Mouse (Mus musculus): Measurements from ENCODE around the gene Gucy1b1. TPM values are rescaled to one million over a fixed set of nuclear protein-coding genes. Genes with fewer than 3 reads are reported as not detected.

Gene Gucy1b1
- polyA plus RNA-seq, 1 experiment from 2014 or later, result 21.0 TPM

DNA sequence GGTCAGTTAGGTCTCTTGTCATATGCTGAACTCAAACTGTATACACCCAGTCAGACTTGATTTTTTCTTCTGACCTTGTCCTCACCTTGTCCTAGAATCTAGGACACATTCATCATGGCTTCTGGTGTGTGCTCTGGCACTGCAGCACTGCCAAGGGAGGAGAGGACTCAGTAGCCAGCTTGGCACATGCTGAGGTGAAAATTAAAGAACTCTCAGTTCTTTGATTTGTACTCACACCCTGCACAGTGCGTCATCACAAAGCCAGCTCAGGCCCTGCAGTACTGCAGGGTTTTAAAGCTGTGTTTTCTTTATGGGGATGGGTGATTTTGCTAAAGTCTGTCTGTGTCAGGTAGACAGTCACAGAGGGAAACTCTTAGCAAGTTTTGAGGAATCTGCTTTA is 47.2 kb downstream of the Gucy1b1 start:
- H3K4me1 ChIP-seq (replicated peaks), result no peaks in the 10 kb centered on the region
- H3K4me3 ChIP-seq, result no peak overlapping the region
- H3K36me3 ChIP-seq, result no peaks in the 10 kb centered on the region
- H3K27me3 ChIP-seq, result no peaks in the 10 kb centered on the region
- ATAC-seq (ENCODE audit: low read depth), result no peak
- H3K4me2 ChIP-seq, result no peak overlapping the region
- no peak overlapping the region for H3K9ac ChIP-seq
- H3K27ac ChIP-seq (replicated peaks), result no peak overlapping the region
- H3K9me3 ChIP-seq, result no peaks in the 10 kb centered on the region
- 89% methylated on average over 1 of the region's 1 CpGs for WGBS

DNA sequence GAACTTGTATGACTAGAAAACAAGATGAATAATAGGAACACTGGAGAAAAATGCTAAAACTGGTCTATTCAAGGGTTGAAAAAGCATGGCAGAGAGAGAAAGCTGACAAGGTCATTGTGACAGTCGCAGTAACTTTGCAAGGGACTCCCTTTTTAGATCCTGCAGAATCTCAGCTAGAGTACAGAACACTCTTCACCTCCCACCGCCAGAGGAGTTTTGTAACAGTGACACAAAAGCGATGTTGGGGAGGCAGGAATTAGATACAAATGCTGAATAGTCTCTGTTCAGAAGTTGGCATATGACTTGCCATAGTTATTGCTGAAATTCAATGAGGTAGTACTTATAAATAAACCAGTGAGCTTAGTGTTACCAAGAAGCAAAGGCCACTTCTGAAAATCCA is 51.4 kb downstream of the Gucy1b1 start:
- no peak for ATAC-seq (ENCODE audit: low read depth)
- no peak overlapping the region for H3K4me2 ChIP-seq
- 76% methylated on average over 3 of the region's 3 CpGs for WGBS
- no peaks in the 10 kb centered on the region for H3K36me3 ChIP-seq
- H3K4me1 ChIP-seq (replicated peaks), result no peaks in the 10 kb centered on the region
- no peak overlapping the region for H3K4me3 ChIP-seq
- no peak overlapping the region for H3K9ac ChIP-seq
- no peak overlapping the region for H3K27ac ChIP-seq (replicated peaks)
- no peaks in the 10 kb centered on the region for H3K27me3 ChIP-seq
- no peaks in the 10 kb centered on the region for H3K9me3 ChIP-seq

DNA sequence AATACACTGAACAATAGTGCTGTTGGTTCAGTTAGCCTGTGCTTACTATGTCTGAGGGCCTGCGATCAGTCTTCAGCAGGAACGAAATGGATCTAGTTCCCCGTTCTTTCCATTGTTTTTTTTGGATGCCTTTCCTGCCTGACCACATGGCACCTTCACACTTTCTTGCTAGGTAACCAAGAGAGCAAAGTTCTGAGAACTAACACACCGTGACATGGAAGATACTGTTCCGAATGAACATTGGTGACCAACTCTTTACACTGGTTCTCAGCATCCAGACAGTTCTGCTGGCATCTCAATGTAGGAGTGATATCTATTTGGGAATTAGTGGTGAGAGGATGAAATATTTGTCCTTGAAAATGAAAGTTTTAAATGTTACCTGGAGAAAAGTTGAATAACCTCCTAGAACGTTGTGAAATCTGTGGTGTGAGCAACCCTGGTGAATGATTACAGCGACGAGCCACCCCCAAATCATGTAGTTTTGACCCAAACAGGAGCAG is 52.0 kb downstream of the Gucy1b1 start:
- no peak overlapping the region for H3K9ac ChIP-seq
- H3K9me3 ChIP-seq, result no peaks in the 10 kb centered on the region
- no peaks in the 10 kb centered on the region for H3K4me1 ChIP-seq (replicated peaks)
- no peaks in the 10 kb centered on the region for H3K27me3 ChIP-seq
- H3K4me3 ChIP-seq, result no peak overlapping the region
- WGBS, result 91% methylated on average over 8 of the region's 8 CpGs
- ATAC-seq (ENCODE audit: low read depth), result no peak
- H3K27ac ChIP-seq (replicated peaks), result no peak overlapping the region
- no peaks in the 10 kb centered on the region for H3K36me3 ChIP-seq
- H3K4me2 ChIP-seq, result no peak overlapping the region

DNA sequence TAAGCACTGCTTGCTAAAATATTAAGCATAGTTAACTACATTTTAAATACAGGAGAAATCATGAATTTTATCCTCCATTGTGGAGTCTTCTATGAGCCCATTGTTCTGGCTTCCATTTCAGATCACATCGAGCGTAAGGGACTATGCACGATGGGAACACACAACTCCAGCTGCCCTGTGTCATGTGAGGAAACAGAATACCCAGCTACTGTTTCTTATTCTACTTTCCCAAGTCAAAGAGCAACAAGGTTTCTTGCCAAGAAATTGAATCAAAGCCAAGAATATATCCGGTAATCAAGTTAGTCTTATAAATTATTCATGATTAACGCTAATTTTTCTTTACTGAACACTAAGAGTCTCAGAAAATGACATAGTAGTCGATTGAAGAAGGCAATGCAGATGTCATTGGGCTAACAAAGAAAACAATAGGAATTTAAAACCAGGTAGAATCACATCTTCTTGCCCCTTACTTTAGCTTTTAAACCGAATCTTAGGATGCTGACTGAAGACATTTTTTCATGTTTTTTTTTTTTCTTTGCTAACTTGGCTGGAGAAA is 60.3 kb downstream of the Gucy1b1 start:
- Histone ChIP-seq H3K27ac (replicated peaks) (no peak overlapping the region), H3K27me3 (no peaks in the 10 kb centered on the region), H3K9ac (no peak overlapping the region), H3K9me3 (no peaks in the 10 kb centered on the region), H3K4me2 (no peak overlapping the region), H3K36me3 (no peaks in the 10 kb centered on the region), H3K4me1 (replicated peaks) (no peaks in the 10 kb centered on the region), H3K4me3 (no peak overlapping the region)
- WGBS, result 42% methylated on average over 7 of the region's 7 CpGs
- ATAC-seq (ENCODE audit: low read depth), result no peak

DNA sequence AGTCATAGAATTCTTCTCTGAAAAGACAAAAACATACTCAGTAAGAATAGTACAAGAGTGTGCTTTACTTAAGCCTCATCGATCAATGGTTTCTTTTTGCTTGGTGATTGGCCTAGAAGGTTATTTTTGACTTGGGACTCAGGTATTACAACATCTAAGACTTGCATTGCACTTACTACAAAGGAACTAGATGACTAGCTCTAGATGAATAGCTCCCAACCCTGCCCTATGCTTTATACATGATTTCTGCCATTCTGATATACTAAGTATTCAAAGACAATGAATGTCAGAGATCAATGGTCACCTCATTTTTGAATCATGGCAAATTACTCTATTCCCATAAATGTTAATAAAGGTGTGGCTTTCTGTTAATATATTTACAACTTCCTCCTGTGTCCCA is 67.5 kb downstream of the Gucy1b1 start:
- H3K9me3 ChIP-seq, result no peaks in the 10 kb centered on the region
- H3K36me3 ChIP-seq, result no peaks in the 10 kb centered on the region
- H3K27ac ChIP-seq (replicated peaks), result no peak overlapping the region
- 84% methylated on average over 1 of the region's 1 CpGs for WGBS
- H3K4me2 ChIP-seq, result no peak overlapping the region
- H3K9ac ChIP-seq, result no peak overlapping the region
- no peaks in the 10 kb centered on the region for H3K27me3 ChIP-seq
- no peak for ATAC-seq (ENCODE audit: low read depth)
- H3K4me1 ChIP-seq (replicated peaks), result no peaks in the 10 kb centered on the region
- no peak overlapping the region for H3K4me3 ChIP-seq

DNA sequence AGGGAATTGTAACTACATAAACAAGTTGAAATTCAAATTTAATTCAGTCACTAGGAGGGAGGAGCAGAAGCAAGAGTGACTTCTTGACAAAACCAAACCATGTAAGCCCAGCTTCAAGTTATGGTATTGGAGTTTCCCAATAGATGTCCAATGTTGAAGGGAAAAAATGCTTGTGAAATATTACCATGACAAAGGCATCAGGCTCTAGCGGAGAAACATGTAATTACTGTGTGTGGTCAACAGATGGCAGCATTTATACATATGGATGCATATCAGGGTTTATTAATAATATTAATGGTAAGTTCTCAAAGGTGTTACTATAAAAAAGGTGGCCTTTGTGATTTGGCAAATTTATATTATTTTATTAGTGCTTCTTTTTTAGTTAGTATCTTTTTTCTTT is 78.5 kb downstream of the Gucy1b1 start:
- ATAC-seq (ENCODE audit: low read depth), result no peak
- Histone ChIP-seq H3K27me3 (no peaks in the 10 kb centered on the region), H3K4me1 (replicated peaks) (no peaks in the 10 kb centered on the region), H3K9me3 (no peaks in the 10 kb centered on the region), H3K27ac (replicated peaks) (no peak overlapping the region), H3K4me2 (no peak overlapping the region), H3K36me3 (no peaks in the 10 kb centered on the region), H3K4me3 (no peak overlapping the region), H3K9ac (no peak overlapping the region)
- WGBS, result 0% methylated on average over 1 of the region's 1 CpGs

DNA sequence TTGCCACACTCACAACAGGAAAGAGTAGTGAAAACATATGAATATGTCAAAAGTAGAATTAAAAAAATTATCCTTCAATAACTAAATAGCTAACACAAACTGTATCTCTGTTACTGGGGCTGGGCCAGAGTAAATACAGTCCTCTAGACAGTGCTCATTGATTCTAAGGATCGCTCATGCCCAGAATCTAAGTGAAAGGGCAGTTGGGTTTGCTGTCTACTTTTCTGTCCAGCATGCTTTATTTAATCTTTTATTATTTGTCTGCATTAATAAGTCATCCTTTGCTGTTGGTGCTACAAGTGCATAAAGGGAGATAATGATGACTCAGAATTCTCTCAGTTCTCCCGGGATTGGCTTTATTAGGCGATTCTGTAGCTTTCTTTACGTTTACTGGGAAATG is 79.1 kb downstream of the Gucy1b1 start:
- H3K27ac ChIP-seq (replicated peaks), result no peak overlapping the region
- H3K4me1 ChIP-seq (replicated peaks), result no peaks in the 10 kb centered on the region
- WGBS, result 43% methylated on average over 4 of the region's 4 CpGs
- no peak overlapping the region for H3K9ac ChIP-seq
- no peaks in the 10 kb centered on the region for H3K9me3 ChIP-seq
- no peak for ATAC-seq (ENCODE audit: low read depth)
- no peak overlapping the region for H3K4me3 ChIP-seq
- no peak overlapping the region for H3K4me2 ChIP-seq
- H3K36me3 ChIP-seq, result no peaks in the 10 kb centered on the region
- H3K27me3 ChIP-seq, result no peaks in the 10 kb centered on the region

DNA sequence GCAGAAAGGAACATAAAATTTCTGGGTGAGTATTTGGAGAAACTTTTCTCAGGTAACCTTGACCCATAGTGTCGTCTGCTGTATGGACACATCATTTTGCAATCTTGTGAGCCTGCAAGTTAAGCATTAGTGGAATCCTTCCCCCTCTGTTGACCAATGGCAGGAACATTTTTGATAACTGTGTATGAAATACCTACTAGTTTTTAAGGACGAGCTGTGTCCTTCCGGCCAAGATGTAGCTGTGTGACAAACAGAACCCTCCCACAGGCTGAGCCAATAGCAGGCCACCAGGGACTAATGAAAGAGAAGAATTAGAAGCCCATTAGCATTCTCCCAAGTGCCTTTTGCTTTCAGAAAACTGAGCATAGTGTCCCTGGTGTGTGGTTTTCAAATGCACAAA is 84.0 kb downstream of the Gucy1b1 start:
- Histone ChIP-seq H3K4me3 (no peak overlapping the region), H3K4me2 (no peak overlapping the region), H3K4me1 (replicated peaks) (no peaks in the 10 kb centered on the region), H3K9me3 (no peaks in the 10 kb centered on the region), H3K9ac (no peak overlapping the region), H3K36me3 (no peaks in the 10 kb centered on the region), H3K27ac (replicated peaks) (no peak overlapping the region), H3K27me3 (no peaks in the 10 kb centered on the region)
- no peak for ATAC-seq (ENCODE audit: low read depth)
- WGBS, result 55% methylated on average over 3 of the region's 3 CpGs

DNA sequence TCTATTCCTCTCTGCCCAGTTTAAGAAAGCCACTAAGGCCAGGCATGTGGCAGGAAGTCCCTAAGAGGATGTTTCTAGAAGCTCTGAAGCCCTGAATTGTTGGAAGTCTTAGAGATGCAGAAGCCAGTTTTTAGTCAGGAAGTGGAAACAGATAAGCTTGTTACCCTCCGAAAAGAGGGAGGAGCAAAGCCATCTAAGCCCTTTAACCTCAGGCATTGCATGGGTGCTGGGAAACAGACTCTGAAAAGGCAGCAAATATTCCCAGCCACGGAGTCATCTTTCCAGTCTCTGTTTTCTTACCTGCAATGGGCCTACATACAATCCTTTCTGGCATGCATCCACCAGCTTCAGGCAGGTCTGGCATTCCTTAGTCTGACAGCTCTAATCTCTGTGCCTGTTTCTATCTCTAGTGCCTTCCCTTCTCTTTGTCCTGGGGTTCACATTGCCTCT is 84.8 kb downstream of the Gucy1b1 start:
- Histone ChIP-seq H3K9ac (no peak overlapping the region), H3K4me3 (no peak overlapping the region), H3K9me3 (no peaks in the 10 kb centered on the region), H3K4me1 (replicated peaks) (no peaks in the 10 kb centered on the region), H3K27ac (replicated peaks) (no peak overlapping the region), H3K27me3 (no peaks in the 10 kb centered on the region), H3K4me2 (no peak overlapping the region), H3K36me3 (no peaks in the 10 kb centered on the region)
- ATAC-seq (ENCODE audit: low read depth), result no peak
- WGBS, result 50% methylated on average over 2 of the region's 2 CpGs

DNA sequence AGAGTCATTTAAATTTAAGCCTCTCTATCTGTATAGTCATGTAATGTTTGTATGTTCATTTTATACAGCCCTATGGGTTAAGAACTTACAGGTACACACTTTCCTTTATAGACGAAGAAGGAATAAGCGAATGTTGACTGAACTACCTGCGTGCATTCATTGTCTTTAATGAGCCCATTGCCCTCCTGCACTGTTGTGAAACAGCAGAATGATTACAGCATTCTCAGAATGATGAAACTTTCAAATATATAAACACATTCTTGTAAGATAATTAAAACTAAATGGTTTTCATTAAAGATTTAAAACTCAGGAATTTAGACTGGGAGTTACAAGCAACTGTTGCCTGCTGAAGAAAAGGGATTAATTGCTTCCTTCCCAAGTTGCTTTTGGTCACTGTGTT is 86.9 kb downstream of the Gucy1b1 start:
- Histone ChIP-seq H3K9ac (no peak overlapping the region), H3K36me3 (no peaks in the 10 kb centered on the region), H3K27ac (replicated peaks) (no peak overlapping the region), H3K9me3 (no peaks in the 10 kb centered on the region), H3K4me3 (no peak overlapping the region), H3K4me2 (no peak overlapping the region), H3K4me1 (replicated peaks) (no peaks in the 10 kb centered on the region), H3K27me3 (no peaks in the 10 kb centered on the region)
- no peak for ATAC-seq (ENCODE audit: low read depth)
- 94% methylated on average over 3 of the region's 3 CpGs for WGBS

DNA sequence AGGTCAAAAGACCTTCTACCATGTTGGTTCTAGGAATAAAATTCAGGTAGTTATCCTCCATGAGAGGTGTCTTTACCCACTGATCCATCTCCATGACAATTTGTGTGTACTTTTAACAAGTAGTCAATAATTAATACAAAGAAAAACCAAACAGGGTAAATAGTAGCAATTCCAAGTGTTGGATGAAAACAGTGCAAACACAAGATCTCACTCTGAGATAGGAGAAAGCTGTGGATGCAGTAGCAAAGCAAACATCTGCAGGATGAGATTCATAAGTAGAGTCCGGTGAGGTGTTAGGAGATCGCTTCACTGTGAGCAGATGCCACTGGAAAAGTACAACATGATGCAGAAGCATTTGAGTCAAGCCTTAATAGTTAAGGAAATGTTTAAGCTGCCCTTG is 88.4 kb downstream of the Gucy1b1 start:
- no peaks in the 10 kb centered on the region for H3K36me3 ChIP-seq
- H3K4me1 ChIP-seq (replicated peaks), result no peaks in the 10 kb centered on the region
- no peak for ATAC-seq (ENCODE audit: low read depth)
- H3K9ac ChIP-seq, result no peak overlapping the region
- H3K9me3 ChIP-seq, result no peaks in the 10 kb centered on the region
- 94% methylated on average over 2 of the region's 2 CpGs for WGBS
- H3K27me3 ChIP-seq, result no peaks in the 10 kb centered on the region
- H3K27ac ChIP-seq (replicated peaks), result no peak overlapping the region
- H3K4me3 ChIP-seq, result no peak overlapping the region
- no peak overlapping the region for H3K4me2 ChIP-seq

DNA sequence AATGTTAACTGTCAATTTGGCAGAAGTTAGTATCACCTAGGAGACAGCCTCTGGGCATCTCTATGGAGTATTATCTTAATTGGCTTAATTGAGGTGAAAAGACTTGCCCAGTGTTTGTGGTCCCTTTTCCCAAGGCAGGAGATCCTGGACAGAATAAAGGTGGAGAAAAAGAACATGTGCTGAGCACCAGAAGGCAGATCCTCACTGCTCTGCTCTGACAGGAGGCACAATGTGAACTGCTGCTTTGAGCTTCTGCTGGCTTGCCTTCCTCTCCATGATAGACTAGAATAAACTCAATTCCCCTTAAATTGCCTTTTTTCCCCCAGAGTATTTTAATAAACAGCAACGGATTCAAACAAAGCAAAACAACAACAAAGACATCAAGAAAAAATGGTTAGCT is 89.4 kb downstream of the Gucy1b1 start:
- Histone ChIP-seq H3K4me2 (no peak overlapping the region), H3K9ac (no peak overlapping the region), H3K9me3 (no peaks in the 10 kb centered on the region), H3K27me3 (no peaks in the 10 kb centered on the region), H3K36me3 (no peaks in the 10 kb centered on the region), H3K27ac (replicated peaks) (no peak overlapping the region), H3K4me1 (replicated peaks) (no peaks in the 10 kb centered on the region), H3K4me3 (no peak overlapping the region)
- WGBS, result 72% methylated on average over 1 of the region's 1 CpGs
- no peak for ATAC-seq (ENCODE audit: low read depth)

DNA sequence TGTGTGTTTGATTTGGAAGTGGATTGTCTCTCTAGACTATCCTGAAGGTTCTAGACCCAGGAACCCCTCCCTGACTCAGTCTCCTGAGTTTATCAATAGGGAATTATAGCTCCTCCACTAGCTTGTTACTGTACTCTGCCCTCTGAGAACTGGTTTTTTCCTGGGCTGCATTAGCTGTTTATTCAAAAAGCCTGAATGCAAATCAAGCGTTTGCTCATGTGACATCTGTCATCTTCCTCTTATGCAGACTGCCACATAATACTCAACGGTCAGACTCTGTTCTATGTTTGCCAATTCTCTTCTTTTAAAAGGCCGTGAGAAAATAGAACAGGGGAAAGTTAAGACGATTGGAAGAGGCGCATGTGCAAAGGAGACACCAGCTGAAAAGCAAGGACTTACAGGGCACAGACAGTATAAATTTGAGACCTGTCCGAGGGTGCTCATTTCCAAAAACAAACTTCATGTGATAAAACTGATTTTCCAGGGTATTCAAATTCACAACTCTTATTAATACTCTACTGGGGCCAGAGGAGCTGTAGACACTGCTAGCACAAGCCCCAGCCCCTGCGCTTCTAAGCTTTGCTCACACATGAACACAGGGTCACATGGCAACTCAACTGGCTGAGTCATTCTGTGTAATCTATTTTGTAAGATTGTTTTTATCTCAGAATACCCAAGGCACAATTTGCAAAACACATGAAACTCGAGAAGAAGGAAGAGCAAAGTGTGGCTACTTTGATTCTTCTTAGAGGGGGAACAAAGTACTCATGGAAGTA is 91.2 kb downstream of the Gucy1b1 start:
- Histone ChIP-seq H3K9me3 (no peaks in the 10 kb centered on the region), H3K9ac (no peak overlapping the region), H3K4me1 (replicated peaks) (no peaks in the 10 kb centered on the region), H3K27ac (replicated peaks) (no peak overlapping the region), H3K27me3 (no peaks in the 10 kb centered on the region), H3K36me3 (no peaks in the 10 kb centered on the region), H3K4me2 (no peak overlapping the region), H3K4me3 (no peak overlapping the region)
- no peak for ATAC-seq (ENCODE audit: low read depth)
- 88% methylated on average over 8 of the region's 8 CpGs for WGBS
